Mouse (Mus musculus) layer of hippocampus, adult 8-10 months (tissue): ENCODE results near the gene Pkn1. TPM values are rescaled to one million over a fixed set of nuclear protein-coding genes. Genes with fewer than 3 reads are reported as not detected.

Experiments
- DNase-seq, 2 experiments: peaks; one replicate each; pipeline ENCODE4 v3.0.0; 2022; ENCODE audit warnings: low spot score in 2 of 2
- total RNA-seq, 4 experiments: library from RNA; stranded (reverse); gene quantifications; 2 replicates each; pipeline ENCODE4 v1.2.4; 2022

Pkn1 gene
- total RNA-seq, 4 experiments from 2014 or later: 55.0 to 58.9 (median 56.5) TPM

GRCm38 (mm10) chr8:83654725-83655124, 44.3 kb downstream of the Pkn1 start:
- no peak for DNase-seq

- DNase-seq: no peak
These were observed 45.3 kb downstream of the Pkn1 start for GRCm38 (mm10) chr8:83653662-83654017.

GRCm38 (mm10) chr8:83652744-83653661, 46.0 kb downstream of the Pkn1 start:
- DNase-seq: no peak

DNA sequence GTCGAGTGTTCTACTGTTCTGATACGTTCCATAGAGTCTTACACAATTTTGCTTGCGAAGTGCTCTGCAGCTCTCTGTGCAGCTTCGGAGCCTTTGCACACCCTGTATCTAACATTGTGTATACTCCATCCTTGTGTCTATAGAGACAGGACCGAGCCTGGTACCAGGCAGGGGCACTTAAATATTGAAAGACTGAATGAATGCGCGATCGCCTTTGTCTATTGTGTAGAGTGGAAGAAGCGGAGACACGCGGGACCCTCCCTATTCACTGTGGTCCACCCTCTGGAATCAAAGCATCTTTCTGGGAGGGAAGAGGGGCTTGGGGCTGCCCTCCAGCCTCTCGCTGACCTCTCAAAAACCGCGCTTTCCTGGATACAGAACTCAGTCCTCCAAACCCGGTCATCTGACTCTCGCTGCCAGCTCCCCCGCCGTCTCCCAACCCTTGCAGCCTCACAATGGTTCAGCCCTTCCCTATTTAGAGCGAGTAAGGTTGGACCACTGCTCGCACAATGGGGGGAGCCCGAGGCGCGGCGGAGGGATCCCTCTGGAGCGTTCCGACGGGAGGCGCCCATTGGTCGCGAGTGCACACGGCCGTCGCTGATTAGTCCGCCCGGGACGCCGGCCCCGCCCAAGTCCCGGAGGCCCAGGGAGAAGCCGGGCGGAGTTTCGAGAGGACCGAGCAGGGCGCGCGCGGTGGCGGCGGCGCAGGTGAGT, 46.8 kb downstream of the Pkn1 start, which contains the start of gene Gipc1:
Gene Gipc1 (plus strand): TSS at position 648 of the 714 bp plus-strand sequence.
- peak; percentile 96 to 97 for DNase-seq

DNA sequence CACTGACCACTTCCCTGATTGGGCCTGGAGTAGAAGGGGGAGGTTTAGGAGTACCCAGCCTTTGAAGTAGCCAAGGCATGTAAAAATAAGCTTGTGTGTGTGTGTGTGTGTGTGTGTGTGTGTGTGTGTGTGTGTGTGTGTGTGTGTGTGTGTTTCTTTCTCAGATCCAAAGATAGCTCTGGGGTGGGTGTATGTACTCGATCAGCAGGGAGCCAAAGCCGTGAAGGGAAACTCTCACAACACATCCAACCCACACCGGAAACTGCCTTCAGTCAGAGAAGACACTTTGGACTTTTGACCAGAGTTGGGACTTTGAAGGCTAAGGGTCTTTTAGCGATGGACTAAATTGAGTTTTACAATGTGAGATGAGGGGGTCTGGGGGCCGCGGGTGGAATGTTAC, 49.3 kb downstream of the Pkn1 start:
- DNase-seq: no peak

- no peak for DNase-seq
These were observed 50.9 kb downstream of the Pkn1 start for GRCm38 (mm10) chr8:83648031-83648430.

DNA sequence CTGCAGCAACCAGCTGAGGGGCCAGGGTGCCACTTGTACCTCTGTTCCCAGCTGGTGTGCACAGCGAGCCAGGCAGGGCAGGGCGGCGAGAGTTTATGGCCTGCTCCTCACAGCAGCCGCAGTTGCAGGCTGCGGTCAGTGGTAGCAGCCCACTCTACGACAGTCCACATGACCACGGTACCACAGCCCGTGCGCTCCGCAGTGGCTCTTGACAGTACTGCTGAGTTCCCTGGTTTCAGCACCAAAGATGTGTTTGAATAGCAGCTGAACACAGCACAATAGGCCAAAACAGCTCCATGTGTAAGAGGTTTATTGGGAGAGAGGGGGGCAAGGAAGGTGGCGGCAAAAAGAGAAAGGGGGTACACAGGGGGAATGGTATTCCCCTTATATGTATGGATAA, 51.5 kb downstream of the Pkn1 start:
- no peak for DNase-seq

GRCm38 (mm10) chr8:83639649-83640048, 59.3 kb downstream of the Pkn1 start:
- no peak for DNase-seq

DNA sequence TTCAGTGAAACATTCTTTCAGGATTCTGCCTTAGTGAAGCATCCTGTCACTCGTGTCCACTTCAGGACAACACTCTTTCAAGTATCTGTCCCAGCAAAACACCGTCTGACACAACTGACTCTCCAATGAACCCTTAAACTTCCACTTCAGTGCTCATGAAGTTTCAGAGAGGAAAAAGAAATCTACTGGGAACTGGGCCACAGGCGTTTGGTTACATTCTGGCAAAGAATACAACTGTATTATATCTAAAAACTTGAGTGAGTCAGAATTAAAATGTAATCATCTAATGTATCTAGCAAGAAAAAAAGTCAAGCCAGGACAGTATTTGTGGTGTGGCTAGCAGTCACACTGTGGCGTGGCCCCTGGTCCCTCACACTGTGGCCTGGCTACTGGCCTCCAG, 60.1 kb downstream of the Pkn1 start:
- no peak for DNase-seq

DNA sequence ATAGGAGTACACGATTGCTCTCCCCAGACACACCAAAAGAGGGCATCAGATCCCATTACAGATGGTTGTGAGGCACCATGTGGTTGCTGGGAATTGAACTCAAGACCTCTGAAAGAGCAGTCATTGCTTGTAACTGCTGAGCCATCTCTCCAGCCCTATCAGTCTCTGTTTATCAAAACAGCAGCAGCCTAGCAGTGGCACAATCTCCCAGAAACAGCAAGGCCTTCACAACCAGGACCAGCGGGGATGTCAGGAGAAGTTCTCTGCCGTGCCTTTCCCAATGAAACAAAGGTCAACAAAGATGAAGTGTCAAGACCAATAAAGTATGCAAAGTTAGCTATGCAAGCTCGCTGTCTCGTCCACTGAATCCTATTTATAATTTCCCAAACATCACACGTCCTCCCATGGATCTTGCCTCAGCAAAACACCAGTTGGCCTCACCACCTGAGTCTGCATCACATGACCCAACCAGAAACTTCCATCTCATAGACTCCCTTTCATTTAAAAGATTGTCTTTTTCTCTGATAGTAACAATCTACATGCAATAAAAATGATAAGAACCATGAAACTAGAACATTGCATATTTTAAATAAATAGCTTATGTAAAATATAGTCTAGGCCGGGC, 66.8 kb downstream of the Pkn1 start:
- no peak for DNase-seq

DNA sequence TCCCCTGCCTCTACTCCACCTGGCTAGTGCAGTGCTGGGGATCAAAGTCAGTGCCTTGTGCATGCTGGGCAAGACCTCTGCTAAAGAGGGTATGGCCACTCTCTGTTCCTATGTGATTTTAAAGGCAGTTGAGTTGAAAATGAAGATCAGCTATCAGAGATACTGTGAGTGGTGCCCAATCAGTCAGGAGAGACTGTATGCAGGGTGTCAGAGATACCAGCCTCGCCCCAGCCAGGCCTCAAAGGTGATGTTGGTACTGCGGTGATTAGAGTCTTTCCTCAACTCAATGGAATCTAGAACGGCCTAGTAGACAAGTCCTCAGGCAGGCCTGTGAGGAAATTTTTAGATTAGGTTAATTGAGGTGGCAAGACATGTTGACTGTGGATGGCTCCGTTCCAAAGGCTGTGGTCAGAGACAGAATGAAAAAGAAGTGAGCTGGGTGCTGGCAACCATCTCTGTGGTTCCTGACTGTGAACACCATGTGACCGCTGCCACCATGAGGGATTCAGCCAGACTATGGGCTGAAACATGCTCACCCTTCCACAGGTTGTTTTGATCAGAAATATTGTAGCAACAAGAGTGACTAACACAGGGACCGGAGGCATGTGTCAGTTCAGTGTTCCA, 73.2 kb downstream of the Pkn1 start:
- no peak for DNase-seq

DNA sequence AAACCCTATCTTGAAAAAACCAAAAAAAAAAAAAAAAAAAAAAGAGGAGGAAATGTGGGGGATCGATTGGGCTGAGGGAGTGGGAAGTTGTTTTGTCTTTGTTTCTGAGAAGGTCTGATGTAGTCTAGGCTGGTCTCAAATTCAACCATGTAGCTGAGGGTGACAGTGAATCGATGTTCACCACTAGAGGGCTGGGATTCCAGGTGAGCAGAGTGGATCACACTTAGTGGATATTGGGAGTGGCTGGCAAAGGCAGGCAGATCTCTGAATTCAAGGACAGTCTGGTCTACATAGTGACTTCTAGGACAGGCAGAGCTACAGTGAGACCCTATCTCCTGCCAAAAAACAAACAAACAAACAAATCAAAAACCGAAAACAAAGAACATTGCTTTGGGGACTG, 74.2 kb downstream of the Pkn1 start:
- no peak for DNase-seq

GRCm38 (mm10) chr8:83623549-83623948, 75.4 kb downstream of the Pkn1 start:
- no peak for DNase-seq

DNA sequence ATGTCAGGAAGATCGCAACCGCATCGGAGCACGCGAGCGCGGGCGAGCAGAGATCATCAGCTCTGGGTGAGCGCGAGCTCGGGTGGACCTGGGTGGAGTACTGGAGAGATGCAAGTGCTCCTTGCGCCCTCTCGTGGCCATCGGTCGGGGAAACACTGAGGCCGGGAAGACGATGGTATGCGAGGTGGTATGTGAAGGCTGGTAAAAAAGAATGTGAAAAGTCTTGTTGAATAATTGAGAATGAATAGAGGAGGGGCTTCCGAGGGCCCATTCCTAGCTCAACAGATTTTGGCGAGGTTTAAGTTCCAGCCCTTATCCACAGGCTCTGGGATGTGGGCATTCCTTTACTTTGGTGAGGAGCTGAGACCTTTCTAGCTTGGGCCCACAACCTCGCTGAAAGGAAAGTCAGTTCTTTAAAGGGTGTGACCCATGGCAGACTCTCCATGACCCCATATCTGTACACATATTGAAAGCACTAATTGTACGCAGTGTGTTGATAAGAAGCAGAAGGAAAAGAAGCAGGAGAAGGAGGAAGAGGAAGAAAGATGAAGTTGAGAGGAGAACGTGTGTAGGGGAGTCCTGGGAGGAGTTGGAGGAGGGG, 76.5 kb downstream of the Pkn1 start:
- DNase-seq: peak; percentile 83 to 95

DNA sequence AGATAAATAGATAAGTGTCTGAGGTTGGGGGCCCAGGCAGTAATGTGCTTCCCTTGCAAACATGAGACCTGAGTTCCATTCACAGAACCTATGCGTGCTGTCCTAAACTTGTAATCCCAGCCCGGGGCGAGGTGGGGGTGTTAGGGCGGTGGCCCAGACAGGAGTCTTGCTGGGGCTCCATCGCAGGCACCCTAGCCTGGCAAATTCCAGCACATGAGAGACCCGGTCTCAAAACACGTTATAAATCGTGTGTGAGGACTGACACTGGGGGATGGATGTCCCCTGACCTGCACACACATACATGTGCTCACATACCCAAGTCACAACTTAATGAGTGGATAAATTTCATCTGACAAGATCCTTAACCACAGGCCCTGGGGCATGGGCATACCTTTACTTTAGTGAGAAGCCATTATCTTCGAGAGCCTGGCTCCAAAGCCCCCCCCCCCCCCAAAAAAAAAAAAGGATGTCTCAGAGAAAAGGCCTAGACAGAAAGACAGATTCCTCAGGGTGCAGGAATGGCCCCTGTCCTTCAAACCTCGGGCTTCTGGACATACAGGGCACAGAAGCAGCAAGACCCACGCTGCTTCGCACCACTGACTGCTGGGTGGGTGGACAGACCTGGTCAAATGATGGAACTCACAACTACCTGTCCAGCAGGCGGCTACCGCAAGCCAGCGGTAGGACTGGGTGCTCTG, 77.1 kb downstream of the Pkn1 start:
- no peak for DNase-seq

DNA sequence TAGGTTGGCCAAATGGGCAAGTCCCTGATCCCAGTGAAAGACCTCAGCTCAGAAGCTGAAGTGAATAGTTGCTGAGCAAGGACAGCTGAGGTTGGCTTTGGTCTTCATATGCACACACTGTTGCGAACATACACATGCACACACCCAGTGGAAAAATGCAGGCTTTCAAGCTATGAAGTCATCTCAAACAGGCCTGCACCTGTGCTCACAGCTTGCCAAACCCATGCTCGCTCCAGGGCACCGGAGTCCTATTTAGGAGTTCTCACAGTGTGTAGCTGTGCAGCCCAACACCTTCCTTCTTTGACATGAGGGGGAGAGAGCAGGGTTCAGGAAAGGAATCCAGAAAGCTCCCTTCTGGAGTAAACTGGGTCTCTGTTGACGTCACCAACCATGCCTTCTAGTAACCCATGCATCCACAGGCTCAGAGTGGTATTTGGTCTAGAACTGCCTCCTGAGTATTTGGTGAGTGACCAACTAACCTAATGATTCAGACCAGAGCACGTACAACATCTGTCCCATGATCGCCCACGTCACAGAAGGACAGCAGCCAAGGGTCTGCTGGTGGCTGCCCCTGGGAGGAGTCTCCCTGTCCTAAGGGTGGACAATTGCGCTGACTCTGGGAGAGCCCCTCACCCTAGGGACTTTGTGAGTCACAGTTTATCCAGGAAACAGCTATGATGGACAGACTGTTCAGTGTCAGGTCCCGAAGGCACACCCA, 79.3 kb downstream of the Pkn1 start:
- DNase-seq: no peak

DNA sequence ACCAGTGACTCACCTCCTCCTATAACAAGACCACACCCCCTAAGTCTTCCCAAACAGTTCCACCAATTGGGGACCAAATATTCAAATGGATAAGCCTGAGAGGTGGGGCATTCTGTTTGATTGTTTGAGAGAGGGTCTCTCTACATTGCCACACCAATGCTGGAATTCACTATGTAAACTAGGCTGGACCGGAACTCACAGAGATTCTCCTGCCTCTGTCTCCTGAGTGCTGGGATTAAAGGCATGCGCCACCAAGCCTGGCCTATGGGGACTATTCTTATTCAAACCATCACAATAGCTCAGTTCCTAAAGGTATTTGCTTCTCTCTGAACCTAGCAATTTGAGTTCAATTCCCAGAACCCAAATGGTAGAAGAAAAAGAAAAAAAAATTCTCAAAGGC, 80.4 kb downstream of the Pkn1 start:
- no peak for DNase-seq

GRCm38 (mm10) chr8:83617111-83617510, 81.9 kb downstream of the Pkn1 start:
- no peak for DNase-seq

DNA sequence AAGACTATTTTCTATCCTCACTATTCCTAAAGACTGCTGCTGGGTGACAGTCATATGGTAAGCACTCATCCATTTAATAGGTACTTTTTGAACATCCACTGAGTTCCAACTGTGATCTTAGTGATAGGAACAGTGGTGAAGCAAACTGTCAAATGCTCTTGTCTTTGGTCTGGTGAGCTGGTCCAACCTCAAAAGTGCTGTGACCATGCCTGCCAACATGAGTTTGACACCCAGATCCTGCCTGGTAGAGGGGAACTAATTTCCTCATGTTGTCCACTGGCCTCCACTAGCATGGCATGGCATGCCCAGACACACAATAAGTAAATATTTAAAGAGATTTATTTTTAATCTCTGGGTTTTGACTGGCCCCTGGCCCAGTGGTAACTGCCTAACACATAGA, 82.4 kb downstream of the Pkn1 start:
- no peak for DNase-seq
